Mouse (Mus musculus): ENCODE data around the gene Ripply3. TPM values are rescaled to one million over a fixed set of nuclear protein-coding genes. Genes with fewer than 3 reads are reported as not detected.

Ripply3 gene
- polyA plus RNA-seq (2012; rRNA removed): 0.78 and 0.93 TPM in 2 replicates

DNA sequence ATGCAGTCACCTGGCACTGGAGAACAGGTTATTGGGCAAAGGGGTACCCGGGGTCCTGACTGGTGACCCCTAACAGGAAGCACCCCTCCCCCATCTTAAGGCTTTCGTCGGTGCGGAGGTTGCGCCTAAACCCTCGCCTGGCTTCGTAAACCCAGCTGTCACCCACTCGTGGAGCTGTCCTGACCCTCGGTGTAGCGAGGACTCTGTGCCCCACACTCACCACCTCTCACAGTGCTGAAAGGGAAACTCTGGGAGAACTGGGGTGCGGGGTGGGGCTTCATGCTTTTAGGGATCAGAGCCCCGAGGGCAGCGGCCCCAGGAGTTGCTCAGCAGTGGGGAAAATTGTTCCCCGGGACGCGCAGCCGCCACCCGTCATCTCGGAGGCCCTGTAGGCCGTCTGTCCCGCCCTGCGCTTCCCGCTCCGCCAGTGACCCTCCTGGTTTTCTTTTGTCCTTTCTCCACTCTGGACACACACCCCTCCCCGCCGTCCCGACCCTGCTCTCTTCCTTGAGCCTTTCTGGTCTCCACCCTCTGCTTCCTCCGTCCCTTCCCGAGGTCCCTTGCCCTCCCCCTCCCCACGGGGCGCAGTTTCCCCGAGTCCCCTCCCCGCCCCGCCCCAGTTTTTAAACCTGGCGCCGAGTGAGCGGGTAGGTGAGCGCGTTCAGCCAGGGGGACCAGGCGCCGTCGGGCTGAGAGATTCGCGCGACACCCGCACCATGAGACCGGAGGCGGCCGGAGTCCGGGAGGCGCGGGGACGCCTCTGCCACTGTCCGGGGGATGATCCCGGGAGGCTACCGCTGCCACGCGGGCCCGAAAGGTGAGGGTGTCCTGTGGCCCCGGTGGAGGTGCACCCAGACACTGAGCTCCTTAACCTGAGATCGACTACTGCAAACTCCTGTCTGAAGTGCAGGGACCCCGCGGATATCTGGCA lies at the start of gene Ripply3:
TSS of gene Ripply3 (plus strand) at position 640 of the 931 bp plus-strand sequence.

DNA sequence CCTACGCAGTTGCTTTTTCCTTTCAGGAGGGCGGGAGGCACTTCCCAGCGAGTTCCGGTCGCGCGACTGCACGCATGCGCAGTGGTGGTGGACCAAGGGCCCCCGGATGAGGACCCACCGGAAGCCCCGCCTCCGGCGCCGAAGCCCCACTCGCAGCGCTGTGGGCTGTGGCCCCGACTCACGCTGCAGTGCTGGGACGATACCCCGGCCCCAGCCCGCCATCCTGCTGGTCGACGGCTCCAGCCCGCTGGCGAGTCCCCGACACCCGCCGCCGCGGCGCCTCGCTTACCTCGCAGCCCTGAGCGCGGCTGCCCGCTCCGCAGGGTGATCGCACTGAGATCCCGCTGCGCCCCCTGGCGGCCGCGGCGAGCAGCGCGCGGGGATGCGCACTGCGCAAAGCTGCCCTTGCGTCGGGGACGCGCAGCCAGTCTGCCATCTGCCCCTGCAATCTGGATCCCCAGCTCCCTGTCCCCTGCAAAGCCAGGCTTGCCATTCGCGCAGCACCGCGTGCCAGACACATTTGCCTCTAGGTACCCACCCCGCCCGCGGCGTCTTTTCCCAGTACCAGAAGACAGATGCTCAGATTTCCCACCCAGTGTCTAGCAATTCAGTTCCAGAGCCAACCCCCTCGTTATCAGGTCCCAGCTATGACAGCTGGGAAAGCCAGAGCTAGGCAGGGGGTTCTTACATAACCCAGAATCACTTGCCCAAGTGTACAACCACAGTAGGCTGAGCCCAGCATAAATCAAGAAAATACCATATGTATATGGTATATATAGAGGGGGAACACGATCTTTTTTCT lies 14.8 kb upstream of the Ripply3 start, which contains the start of gene Hlcs:
TSS of gene Hlcs (minus strand) at position 343 of the 802 bp plus-strand sequence.

DNA sequence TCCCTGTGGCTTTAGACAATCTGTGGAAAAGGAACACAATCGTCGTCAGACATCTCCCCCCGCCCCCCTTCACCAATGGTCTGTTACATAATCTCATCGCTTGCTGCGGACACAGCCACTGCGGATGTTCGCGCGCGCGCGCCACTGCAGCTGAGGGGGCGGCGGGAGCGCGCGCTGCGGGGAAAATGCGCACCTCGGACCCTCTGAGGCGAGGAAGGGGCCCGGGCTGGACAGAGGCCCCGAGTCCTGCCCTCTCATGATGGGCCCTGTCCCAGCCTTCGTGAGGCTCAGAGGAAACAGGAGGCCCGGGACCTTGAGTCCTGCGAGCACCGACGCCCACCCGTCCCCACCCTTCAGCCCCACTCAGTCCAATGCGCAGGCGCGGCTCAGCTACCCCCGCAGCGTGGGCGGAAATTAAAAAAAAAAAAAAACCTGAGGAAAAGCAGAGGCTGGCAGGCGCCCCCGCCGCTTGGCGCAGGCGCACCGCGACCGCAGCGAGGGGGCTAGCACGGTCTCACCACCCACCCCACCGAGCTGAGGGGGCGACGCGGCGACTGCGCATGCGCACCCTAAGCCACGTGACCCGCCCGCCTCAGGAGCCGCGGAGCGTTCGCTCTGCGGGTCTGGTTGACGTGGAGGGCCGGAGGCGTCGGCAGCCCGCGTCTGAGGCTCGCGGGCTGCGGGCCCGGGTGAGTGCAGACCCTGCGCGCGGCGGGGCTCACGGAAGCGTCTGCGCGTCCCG lies 42.1 kb downstream of the Ripply3 start, which contains the start of gene Ttc3:
TSS of gene Ttc3 (plus strand) at position 446 of the 742 bp plus-strand sequence.

DNA sequence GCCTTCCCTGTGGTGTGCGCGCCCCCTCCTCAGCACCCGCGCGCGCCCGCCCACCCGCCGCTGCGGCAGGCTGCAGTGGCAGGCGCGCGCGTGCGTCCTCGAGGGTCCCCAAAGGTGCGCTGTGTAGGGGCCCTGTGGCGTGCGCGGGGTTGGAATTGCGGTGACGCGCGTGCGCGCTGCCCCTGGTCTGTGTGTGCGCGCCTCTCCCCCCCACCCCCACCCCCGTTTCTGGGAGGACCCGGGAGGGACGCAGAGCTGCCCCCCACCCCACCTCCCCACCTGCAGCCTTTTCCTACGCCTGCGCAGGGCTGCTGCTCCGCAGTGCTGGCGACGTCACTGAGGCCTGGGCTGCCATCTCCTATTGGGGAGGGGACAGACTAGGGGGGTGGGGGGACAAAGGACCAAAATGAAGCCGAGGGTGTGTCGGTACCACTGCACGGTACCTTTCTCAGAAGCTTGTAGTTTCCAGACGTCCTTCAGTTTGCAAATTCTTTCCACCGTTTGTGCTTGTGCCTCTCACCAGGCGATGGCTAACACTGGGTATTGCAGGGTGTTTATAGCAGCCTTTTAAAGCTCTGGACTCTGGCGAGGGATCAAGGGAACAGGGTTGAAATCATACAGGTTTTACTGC lies 43.2 kb downstream of the Ripply3 start, which contains the start of gene Pigp:
TSS of gene Pigp (minus strand) at position 542 of the 631 bp plus-strand sequence.

Other genes starting within 250 kb of the Ripply3 start
- gene Sim2, start 243.5 kb upstream of the Ripply3 start, polyA plus RNA-seq (2012; rRNA removed): under 0.01 and 0.02 TPM in 2 replicates
- gene Hlcs, start 14.8 kb upstream of the Ripply3 start, polyA plus RNA-seq (2012; rRNA removed): 1.7 and 1.9 TPM in 2 replicates
- gene Ttc3, start 42.2 kb downstream of the Ripply3 start, polyA plus RNA-seq (2012; rRNA removed): 9.9 and 10.4 TPM in 2 replicates
- gene Pigp, start 43.4 kb downstream of the Ripply3 start, polyA plus RNA-seq (2012; rRNA removed): 23.0 and 25.2 TPM in 2 replicates
- 11.9 and 15.5 TPM in 2 replicates for gene Vps26c, start 198.4 kb downstream of the Ripply3 start, polyA plus RNA-seq (2012; rRNA removed)
- gene Dyrk1a, start 241.6 kb downstream of the Ripply3 start, polyA plus RNA-seq (2012; rRNA removed): 9.3 and 10.7 TPM in 2 replicates

All from liver, embryonic 14 days (tissue).